Mouse (Mus musculus): ENCODE measurements at regions not wholly inside any gene's neighbourhood (a gene's known extent, or its start where the extent isn't known, plus 50 kb on each side); places are given as distances from the start of the nearest gene placed in this dataset.

DNA sequence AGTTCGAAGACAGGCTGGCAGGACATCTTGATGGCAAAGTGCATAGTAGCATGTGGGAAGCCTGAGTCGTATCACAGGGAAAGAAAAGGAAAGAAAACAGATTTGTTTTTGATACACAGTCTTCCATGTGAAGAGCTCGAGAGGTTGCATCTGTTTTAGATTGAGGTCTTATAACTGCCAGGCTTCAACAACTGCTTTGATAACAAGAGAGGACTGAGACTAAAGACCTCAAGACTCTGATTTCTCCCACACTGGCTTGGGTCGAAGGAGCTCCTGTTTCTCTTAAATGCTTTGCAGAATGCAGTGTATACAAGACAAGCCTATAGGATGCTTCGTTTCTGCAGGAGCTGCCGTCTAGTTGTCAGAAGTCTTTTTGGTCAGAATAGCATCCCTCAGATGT lies 103.0 kb upstream of the Fat4 start:
- WGBS, result 89% methylated on average over 6 of the region's 6 CpGs
- no peak overlapping the region for H3K4me3 ChIP-seq (replicated peaks; ENCODE audit: low read length)
- no peak overlapping the region for H3K9ac ChIP-seq (replicated peaks; ENCODE audit: low read depth, low read length)
- no peaks in the 10 kb centered on the region for H3K4me1 ChIP-seq (replicated peaks; ENCODE audit: control insufficient read depth, insufficient read depth, low read length)
- H3K36me3 ChIP-seq (ENCODE audit: control insufficient read depth, insufficient read depth), result no peaks in the 10 kb centered on the region
- no peaks in the 10 kb centered on the region for H3K27me3 ChIP-seq (replicated peaks; ENCODE audit: control insufficient read depth, insufficient read depth, low read length)
- no peak for ATAC-seq
- no peak overlapping the region for H3K27ac ChIP-seq (ENCODE audit: low read length)
- no peaks in the 10 kb centered on the region for H3K9me3 ChIP-seq (ENCODE audit: control insufficient read depth, low read length)
- H3K4me2 ChIP-seq (ENCODE audit: low read length), result no peak overlapping the region

DNA sequence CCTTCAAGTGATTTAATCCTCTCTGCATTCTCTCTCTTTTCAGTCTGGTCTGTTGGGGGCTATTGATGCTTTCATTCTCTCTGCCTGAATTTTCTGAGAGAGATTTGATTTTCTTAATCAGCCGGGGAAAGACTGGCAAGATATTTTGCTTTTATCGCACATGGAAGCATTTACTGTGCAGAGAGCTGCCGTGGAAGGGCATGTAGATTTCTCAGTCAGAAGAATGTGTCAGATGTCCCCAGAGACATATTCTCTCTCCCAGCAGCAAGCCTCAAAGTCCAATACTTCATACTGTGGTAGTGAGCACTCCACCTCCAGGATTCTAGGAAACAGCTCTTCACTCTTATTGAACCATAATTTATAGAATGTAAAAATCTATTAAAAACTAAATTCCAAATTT lies 103.7 kb upstream of the Fat4 start:
- H3K9ac ChIP-seq (replicated peaks; ENCODE audit: low read depth, low read length), result no peak overlapping the region
- H3K4me1 ChIP-seq (replicated peaks; ENCODE audit: control insufficient read depth, insufficient read depth, low read length), result no peaks in the 10 kb centered on the region
- no peak overlapping the region for H3K4me2 ChIP-seq (ENCODE audit: low read length)
- no peak overlapping the region for H3K27ac ChIP-seq (ENCODE audit: low read length)
- no peaks in the 10 kb centered on the region for H3K27me3 ChIP-seq (replicated peaks; ENCODE audit: control insufficient read depth, insufficient read depth, low read length)
- no peaks in the 10 kb centered on the region for H3K36me3 ChIP-seq (ENCODE audit: control insufficient read depth, insufficient read depth)
- no peaks in the 10 kb centered on the region for H3K9me3 ChIP-seq (ENCODE audit: control insufficient read depth, low read length)
- no peak for ATAC-seq
- H3K4me3 ChIP-seq (replicated peaks; ENCODE audit: low read length), result no peak overlapping the region
- WGBS, result 28% methylated on average over 3 of the region's 3 CpGs

DNA sequence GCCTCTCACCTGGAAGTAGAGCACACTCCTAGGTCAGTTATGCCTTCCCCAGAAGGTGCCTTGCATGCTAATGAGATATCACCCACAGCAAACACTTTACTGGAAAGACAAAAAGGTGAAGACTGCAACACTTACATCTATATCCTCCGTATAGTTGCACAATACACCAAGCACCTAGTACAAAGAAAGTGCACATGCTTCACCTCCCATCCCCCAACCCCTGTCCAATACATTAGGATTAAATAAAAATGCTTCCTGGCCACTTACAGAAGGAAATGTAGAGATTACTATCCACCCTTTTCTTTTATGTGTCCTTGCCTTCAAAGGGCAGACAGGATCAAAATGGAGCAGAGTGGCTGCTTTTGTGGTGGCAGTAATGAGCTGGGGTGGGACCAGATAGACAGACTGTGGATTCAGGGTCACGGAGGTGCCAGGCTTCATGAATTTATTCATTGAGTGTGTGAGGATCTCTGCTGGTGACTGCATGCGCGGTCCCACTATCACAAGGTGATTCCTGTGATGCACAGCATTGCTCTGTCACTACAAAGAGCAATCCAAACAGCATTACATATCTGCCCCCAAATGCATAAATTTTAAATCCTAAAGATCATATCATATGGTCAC lies 109.9 kb upstream of the Fat4 start:
- H3K9me3 ChIP-seq (ENCODE audit: control insufficient read depth, low read length), result no peaks in the 10 kb centered on the region
- 61% methylated on average over 4 of the region's 4 CpGs for WGBS
- no peaks in the 10 kb centered on the region for H3K36me3 ChIP-seq (ENCODE audit: control insufficient read depth, insufficient read depth)
- H3K27me3 ChIP-seq (replicated peaks; ENCODE audit: control insufficient read depth, insufficient read depth, low read length), result no peaks in the 10 kb centered on the region
- H3K27ac ChIP-seq (ENCODE audit: low read length), result no peak overlapping the region
- ATAC-seq, result no peak
- H3K4me1 ChIP-seq (replicated peaks; ENCODE audit: control insufficient read depth, insufficient read depth, low read length), result no peaks in the 10 kb centered on the region
- H3K9ac ChIP-seq (replicated peaks; ENCODE audit: low read depth, low read length), result no peak overlapping the region
- H3K4me2 ChIP-seq (ENCODE audit: low read length), result no peak overlapping the region
- H3K4me3 ChIP-seq (replicated peaks; ENCODE audit: low read length), result no peak overlapping the region

DNA sequence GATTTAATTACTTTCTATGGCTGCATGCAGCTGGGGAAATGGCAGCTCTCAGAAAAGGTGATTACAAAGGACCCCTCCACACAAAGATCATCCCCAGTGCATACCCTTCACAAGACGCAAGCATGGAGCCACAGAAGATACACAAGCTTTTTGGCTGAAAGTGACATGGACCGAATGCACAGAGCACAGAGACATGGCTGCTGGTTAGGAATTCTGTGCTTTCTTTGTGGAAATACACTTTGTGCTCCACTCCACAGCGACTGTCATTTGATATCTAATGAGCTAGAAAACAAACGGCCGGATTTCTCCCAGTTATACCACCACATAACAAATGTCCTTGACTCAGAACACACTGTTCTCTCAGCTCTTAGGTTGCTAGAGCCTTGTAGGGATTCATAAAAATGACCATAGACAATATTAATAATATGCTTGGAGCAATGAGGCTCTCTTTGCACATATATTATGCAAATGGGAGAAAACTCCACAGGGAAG lies 132.1 kb upstream of the Fat4 start:
- 21% methylated on average over 5 of the region's 5 CpGs for WGBS
- no peak overlapping the region for H3K9ac ChIP-seq (replicated peaks; ENCODE audit: low read depth, low read length)
- no peaks in the 10 kb centered on the region for H3K9me3 ChIP-seq (ENCODE audit: control insufficient read depth, low read length)
- H3K36me3 ChIP-seq (ENCODE audit: control insufficient read depth, insufficient read depth), result no peaks in the 10 kb centered on the region
- H3K4me1 ChIP-seq (replicated peaks; ENCODE audit: control insufficient read depth, insufficient read depth, low read length), result peaks cover 6% of the 10 kb centered on the region; the same call in 1 of the 2 replicates
- no peak overlapping the region for H3K4me3 ChIP-seq (replicated peaks; ENCODE audit: low read length)
- H3K4me2 ChIP-seq (ENCODE audit: low read length), result no peak overlapping the region
- H3K27ac ChIP-seq (ENCODE audit: low read length), result 0 out of 2 replicates have a peak overlapping the region, but pooled peaks have one; percentile 4
- no peaks in the 10 kb centered on the region for H3K27me3 ChIP-seq (replicated peaks; ENCODE audit: control insufficient read depth, insufficient read depth, low read length)
- no peak for ATAC-seq

DNA sequence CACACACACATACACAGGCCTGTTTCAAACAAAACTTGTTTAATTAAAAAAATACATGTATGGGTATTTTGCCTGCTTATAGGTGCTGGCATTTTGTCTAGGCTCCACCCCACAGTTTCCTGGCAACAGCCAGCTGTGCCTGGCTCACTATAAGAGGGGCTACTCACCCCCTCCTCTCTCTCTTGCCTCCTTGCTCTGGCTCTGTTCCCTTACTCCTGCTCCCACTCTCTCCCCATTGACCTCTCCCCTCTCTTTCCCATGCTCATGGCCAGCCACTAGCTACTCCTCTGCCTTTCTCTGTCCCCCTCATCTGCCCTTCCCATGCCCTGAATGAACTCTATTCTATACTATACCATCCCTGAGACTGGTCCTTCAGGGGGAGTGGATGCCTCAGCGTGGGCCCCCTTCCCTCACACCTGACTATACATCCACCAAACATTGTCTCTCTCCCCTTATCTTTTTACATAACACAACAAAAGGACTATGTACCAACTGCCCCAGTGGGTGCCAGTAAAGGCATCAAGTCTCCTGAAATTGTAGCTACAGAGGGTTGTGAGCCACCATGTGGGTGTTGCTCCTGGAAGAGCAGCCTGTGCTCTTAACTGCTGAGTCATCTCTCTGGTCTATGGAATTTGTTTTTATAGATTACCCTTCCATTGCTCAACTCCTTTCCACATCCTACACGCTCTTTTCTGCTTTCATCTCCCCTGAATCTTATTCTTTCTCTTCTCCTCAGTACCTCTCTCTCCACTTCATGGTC lies 133.1 kb upstream of the Fat4 start:
- ATAC-seq, result no peak
- Histone ChIP-seq H3K9me3 (ENCODE audit: control insufficient read depth, low read length) (no peaks in the 10 kb centered on the region), H3K27me3 (replicated peaks; ENCODE audit: control insufficient read depth, insufficient read depth, low read length) (no peaks in the 10 kb centered on the region), H3K27ac (ENCODE audit: low read length) (no peak overlapping the region), H3K4me2 (ENCODE audit: low read length) (no peak overlapping the region), H3K4me1 (replicated peaks; ENCODE audit: control insufficient read depth, insufficient read depth, low read length) (peaks cover 6% of the 10 kb centered on the region; the same call in 1 of the 2 replicates), H3K9ac (replicated peaks; ENCODE audit: low read depth, low read length) (no peak overlapping the region), H3K36me3 (ENCODE audit: control insufficient read depth, insufficient read depth) (no peaks in the 10 kb centered on the region), H3K4me3 (replicated peaks; ENCODE audit: low read length) (no peak overlapping the region)
- 88% methylated on average over 2 of the region's 2 CpGs for WGBS

DNA sequence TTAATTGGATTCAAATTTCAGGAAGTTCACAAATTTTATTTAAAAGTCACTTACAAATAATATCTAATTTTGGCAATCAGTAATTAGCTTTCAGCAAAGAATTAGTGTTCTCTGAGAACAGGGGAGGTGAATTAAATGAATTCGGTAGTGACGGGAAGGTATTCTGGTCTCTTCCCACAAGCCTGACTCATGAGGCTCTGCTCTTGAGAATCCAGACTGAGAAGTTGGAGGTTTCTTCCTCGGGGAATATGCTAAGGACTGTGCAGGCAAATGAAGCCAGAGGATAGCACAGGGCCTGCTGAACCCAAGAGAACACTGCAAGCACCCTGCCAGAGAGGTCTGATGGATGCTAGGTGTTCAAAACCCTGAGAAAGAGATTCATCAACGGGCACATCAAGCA lies 144.6 kb upstream of the Fat4 start:
- no peak overlapping the region for H3K4me2 ChIP-seq (ENCODE audit: low read length)
- H3K27me3 ChIP-seq (replicated peaks; ENCODE audit: control insufficient read depth, insufficient read depth, low read length), result no peaks in the 10 kb centered on the region
- no peak overlapping the region for H3K4me3 ChIP-seq (replicated peaks; ENCODE audit: low read length)
- H3K36me3 ChIP-seq (ENCODE audit: control insufficient read depth, insufficient read depth), result no peaks in the 10 kb centered on the region
- H3K4me1 ChIP-seq (replicated peaks; ENCODE audit: control insufficient read depth, insufficient read depth, low read length), result no peaks in the 10 kb centered on the region
- 76% methylated on average over 4 of the region's 4 CpGs for WGBS
- no peak for ATAC-seq
- H3K9ac ChIP-seq (replicated peaks; ENCODE audit: low read depth, low read length), result no peak overlapping the region
- no peaks in the 10 kb centered on the region for H3K9me3 ChIP-seq (ENCODE audit: control insufficient read depth, low read length)
- no peak overlapping the region for H3K27ac ChIP-seq (ENCODE audit: low read length)

DNA sequence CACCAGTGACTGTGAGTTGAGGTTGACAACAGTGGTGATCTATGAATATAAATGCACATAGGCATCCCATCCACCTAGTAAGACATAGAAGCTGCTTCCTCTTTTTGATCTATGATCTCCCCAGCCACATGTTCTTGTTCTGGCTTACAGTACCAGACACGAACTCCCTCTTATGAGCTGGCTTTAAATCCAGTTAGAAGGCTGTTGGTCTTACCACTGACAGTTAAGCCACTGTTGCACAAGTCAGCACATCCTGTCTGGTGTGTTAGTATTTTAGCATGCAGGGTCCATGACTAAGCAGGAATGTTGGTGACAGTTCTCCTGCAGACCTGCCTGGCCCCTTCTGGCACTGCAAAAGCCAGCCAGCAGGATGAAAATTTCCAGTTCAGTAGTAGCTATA lies 164.1 kb upstream of the Fat4 start:
- no peak overlapping the region for H3K4me3 ChIP-seq (replicated peaks; ENCODE audit: low read length)
- H3K9ac ChIP-seq (replicated peaks; ENCODE audit: low read depth, low read length), result no peak overlapping the region
- WGBS, result 82% methylated on average over 1 of the region's 1 CpGs
- H3K4me2 ChIP-seq (ENCODE audit: low read length), result no peak overlapping the region
- no peak overlapping the region for H3K27ac ChIP-seq (ENCODE audit: low read length)
- no peaks in the 10 kb centered on the region for H3K36me3 ChIP-seq (ENCODE audit: control insufficient read depth, insufficient read depth)
- H3K4me1 ChIP-seq (replicated peaks; ENCODE audit: control insufficient read depth, insufficient read depth, low read length), result no peaks in the 10 kb centered on the region
- ATAC-seq, result no peak
- no peaks in the 10 kb centered on the region for H3K9me3 ChIP-seq (ENCODE audit: control insufficient read depth, low read length)
- no peaks in the 10 kb centered on the region for H3K27me3 ChIP-seq (replicated peaks; ENCODE audit: control insufficient read depth, insufficient read depth, low read length)

DNA sequence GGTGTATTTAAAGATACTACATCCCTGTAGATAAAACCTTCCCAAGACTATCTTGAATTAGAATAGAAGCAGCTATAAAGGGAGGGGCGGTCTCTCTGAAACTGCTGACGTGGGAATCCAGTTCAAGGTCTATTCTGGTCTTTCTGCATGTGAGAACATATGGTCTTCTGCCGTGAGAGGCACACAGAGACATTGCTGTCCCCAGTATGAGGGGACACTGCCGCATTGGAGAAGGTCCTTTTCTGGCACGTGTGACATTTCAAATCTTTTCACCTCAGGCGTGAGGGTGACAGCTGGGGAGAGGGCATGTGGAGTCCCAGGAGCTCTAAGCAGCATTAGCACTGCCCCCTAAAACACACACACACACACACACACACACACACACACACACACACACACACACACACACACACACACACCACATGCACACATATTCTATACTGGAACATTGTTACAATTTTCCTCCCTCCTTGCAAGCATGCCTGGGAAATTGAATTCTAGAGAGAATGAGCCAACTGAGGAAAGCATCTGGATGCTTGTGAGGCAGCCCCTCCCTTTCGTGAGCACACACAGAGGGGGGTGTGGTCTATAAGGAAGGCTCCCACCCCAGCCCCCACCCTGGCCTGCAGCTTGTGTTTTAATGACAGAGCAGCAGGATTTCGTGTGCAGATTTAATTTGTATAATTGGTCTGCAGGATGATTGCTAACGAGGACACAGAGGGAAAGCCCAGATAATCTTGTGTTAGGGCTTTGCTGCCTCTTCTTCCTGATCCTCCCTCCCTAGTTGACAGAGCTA lies 174.5 kb upstream of the Fat4 start:
- 0 out of 2 replicates have a peak overlapping the region, but pooled peaks have one; percentile 39 for H3K9ac ChIP-seq (replicated peaks; ENCODE audit: low read depth, low read length)
- WGBS, result 7% methylated on average over 9 of the region's 9 CpGs
- H3K4me2 ChIP-seq (ENCODE audit: low read length), result peak overlapping the region; percentile 26; the same call in 1 of the 2 replicates
- H3K27me3 ChIP-seq (replicated peaks; ENCODE audit: control insufficient read depth, insufficient read depth, low read length), result no peaks in the 10 kb centered on the region
- H3K4me3 ChIP-seq (replicated peaks; ENCODE audit: low read length), result no peak overlapping the region
- peaks cover 16% of the 10 kb centered on the region for H3K4me1 ChIP-seq (replicated peaks; ENCODE audit: control insufficient read depth, insufficient read depth, low read length)
- H3K27ac ChIP-seq (ENCODE audit: low read length), result peak overlapping the region; percentile 50
- no peaks in the 10 kb centered on the region for H3K9me3 ChIP-seq (ENCODE audit: control insufficient read depth, low read length)
- peak; percentile 85 for ATAC-seq
- no peaks in the 10 kb centered on the region for H3K36me3 ChIP-seq (ENCODE audit: control insufficient read depth, insufficient read depth)

DNA sequence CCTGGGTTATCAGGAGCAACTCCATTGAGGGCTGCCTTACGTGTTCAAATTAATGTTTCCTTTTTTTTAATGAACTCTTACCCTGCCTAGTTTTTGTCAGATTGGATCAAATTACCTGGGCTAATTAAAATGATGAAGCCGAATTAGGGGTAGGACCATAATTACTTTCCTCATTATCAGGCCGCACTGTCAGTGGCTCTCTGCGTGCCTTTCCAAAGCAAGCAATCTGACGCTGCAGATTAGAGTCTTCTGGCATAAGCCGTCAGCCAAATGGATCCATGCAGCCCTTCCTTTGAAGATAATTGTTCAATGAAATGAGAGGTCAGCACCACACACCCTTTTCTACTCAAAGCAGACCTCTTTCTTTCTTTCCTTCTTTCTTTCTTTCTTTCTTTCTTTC lies 175.5 kb upstream of the Fat4 start:
- 3% methylated on average over 6 of the region's 6 CpGs for WGBS
- H3K27me3 ChIP-seq (replicated peaks; ENCODE audit: control insufficient read depth, insufficient read depth, low read length), result no peaks in the 10 kb centered on the region
- no peaks in the 10 kb centered on the region for H3K36me3 ChIP-seq (ENCODE audit: control insufficient read depth, insufficient read depth)
- peaks cover 16% of the 10 kb centered on the region for H3K4me1 ChIP-seq (replicated peaks; ENCODE audit: control insufficient read depth, insufficient read depth, low read length)
- no peak overlapping the region for H3K4me2 ChIP-seq (ENCODE audit: low read length)
- H3K9me3 ChIP-seq (ENCODE audit: control insufficient read depth, low read length), result no peaks in the 10 kb centered on the region
- no peak overlapping the region for H3K27ac ChIP-seq (ENCODE audit: low read length)
- H3K4me3 ChIP-seq (replicated peaks; ENCODE audit: low read length), result no peak overlapping the region
- no peak overlapping the region for H3K9ac ChIP-seq (replicated peaks; ENCODE audit: low read depth, low read length)
- no peak for ATAC-seq

Measured in forebrain, embryonic 16.5 days (tissue).